Comparison of ENCODE assay signal across 26 mouse cellular contexts in the genomic region with DNA sequence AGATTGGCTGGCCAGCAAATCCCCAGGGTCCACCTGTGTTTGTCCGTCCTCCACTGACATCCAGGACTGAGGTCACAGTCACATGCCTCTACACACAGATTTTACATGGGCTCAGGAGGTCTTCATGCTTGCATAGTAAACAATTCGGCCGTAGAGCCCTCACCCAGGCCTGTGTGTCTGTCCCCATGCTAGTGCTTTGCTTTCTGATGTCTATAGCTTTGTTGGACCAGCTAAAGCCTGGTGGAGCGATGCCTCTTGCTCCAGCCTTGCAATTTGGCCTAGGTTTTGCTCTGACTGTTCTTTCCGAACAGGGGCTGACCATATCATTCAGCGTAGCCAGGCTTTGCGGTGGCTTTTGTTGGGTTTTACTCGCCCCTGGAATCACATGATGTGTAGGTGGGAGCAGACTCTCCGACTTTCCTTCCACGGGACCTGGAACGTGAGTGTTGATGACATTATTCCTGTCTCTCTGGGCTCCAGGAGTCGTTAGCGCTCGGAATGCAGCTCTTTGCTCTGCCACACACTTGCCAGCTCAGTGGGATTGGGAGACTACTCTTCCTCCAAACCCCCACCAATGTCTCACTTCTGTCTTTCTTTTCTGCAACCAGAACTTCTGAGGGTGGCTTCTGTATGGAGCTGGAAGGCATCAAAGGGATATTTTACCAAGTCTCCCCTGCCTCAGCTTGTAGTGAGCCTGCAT.
DNase-seq lines count a peak whose midpoint lies in the region; TF ChIP-seq lines count a peak whose summit lies in the region.
"Had no signal": no experiment of that assay in that cellular context is flagged by ENCODE, and none has a peak within 500 bp of the region (broad histone marks: within the 10 kb centered on the region; RNA-seq: fewer than 3 reads in every experiment).

No protein-coding gene starts in this region.

- no peak overlapping the region for H3K4me3 ChIP-seq in layer of hippocampus, adult 2 months
- H3K4me3 ChIP-seq: embryonic facial prominence, embryonic 13.5 days; erythroblast, embryonic 14.5 days; forebrain, embryonic 12.5 days; hindbrain, embryonic 13.5 days; limb, embryonic 12.5 days; midbrain, embryonic 10.5 days had no signal

- peak overlapping the region; percentile 69 for H3K27ac ChIP-seq in layer of hippocampus, adult 2 months
- H3K27ac ChIP-seq: embryonic facial prominence, embryonic 13.5 days; forebrain, embryonic 12.5 days; hindbrain, embryonic 13.5 days; limb, embryonic 12.5 days; macrophage; midbrain, embryonic 10.5 days had no signal

- DNase-seq in layer of hippocampus, adult 2 months (ENCODE audit: low spot score in 2 of 2) = no peak
- no peak for DNase-seq in layer of hippocampus, postnatal 36 days
- peak; percentile 24 to 42 for DNase-seq in frontal cortex, postnatal 36 days (ENCODE audit: low spot score in 2 of 2)
- DNase-seq in left cerebral cortex, postnatal 36 days (ENCODE audit: low spot score in 2 of 2) = peak; percentile 26 to 47
- peak; percentile 65 for DNase-seq in telencephalon, adult 2 months (ENCODE audit: low read depth, low spot score)
- DNase-seq in urinary bladder, postnatal 4 days (ENCODE audit: low spot score in 2 of 2) = no peak
- DNase-seq in urinary bladder, postnatal 14 days (ENCODE audit: low spot score) = no peak
- DNase-seq: adrenal gland, adult 2 months; B cell, adult 2 months; cerebellum, adult 11-12 months; cerebellum, postnatal 14 days; embryo, embryonic 11 days; gastrocnemius, postnatal 10 days; heart, adult 18-20 months; heart, postnatal 36 days; kidney, adult 18-20 months; kidney, postnatal 4 days; liver, postnatal 0 days; thymus, adult 2 months had no signal

- no peak for TF ChIP-seq CTCF in layer of hippocampus, adult 2 months (conservative IDR thresholded peaks at IDR 0.05)

- intact Hi-C loops in left cerebral cortex, postnatal 36 days (cut with DNase I) = no loop called here

Comparison
In these comparisons a context has a peak if more than half of its experiments do, and no peak if none do; other contexts are left out.
1. DNase-seq: peak in frontal cortex, postnatal 36 days (2 of 2), left cerebral cortex, postnatal 36 days (2 of 2) and telencephalon, adult 2 months (single experiment); none in layer of hippocampus, adult 2 months (0 of 2), layer of hippocampus, postnatal 36 days (0 of 2), urinary bladder, postnatal 4 days (0 of 2) and urinary bladder, postnatal 14 days (single experiment).